Mouse (Mus musculus) cerebellum, postnatal 4 days (tissue): Measurements from ENCODE around the gene Lgalsl.

ENCODE experiments used
- DNase-seq, 2 experiments: peaks; one replicate each; pipeline ENCODE4 v3.0.0; 2022; ENCODE audit warnings: low spot score in 2 of 2, mixed read lengths in 1 of 2

The Lgalsl gene

DNA sequence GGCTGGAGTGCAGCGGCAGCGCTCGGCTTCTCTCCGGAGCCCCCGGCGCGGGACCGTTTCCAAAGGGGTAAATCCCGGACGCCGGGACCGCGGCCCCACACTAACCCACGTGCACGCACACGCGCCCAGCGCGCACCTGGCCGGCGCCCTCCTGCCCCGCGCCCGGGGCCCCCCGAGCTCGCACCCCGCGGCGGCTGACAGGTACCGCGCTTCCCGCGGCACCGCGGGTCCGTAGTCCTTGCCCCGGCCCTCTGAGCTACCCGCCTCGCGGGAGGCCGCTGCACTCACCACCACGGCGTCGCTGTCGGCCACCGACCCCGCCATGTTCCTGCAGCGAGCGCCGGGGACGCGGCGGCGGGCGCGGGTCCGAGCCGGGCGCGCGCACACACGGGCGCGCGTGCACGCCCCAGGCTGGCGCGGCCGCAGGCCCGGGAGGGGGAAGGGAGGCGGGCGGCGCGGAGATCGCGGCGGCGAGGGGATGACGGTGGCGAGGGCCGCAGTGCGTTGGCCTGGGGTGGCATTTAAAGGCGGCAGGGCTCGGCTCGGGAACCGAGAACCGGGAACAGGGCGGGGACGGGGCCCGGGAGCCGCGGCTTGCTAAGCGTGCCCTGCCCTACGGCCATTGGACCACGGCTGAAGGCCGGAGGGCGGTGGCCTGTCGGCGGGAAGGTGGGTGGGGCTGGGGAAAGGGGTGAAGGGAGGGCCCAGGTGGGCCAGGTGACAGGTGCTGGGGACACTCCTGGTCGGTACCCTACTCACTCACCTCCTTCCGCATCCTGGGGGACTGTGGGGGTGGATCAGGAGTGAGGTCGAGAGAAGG, at the start of gene Lgalsl:
TSS of gene Lgalsl (minus strand) at position 371 of the 820 bp plus-strand sequence.
- DNase-seq, result peak; percentile 47 to 77

DNA sequence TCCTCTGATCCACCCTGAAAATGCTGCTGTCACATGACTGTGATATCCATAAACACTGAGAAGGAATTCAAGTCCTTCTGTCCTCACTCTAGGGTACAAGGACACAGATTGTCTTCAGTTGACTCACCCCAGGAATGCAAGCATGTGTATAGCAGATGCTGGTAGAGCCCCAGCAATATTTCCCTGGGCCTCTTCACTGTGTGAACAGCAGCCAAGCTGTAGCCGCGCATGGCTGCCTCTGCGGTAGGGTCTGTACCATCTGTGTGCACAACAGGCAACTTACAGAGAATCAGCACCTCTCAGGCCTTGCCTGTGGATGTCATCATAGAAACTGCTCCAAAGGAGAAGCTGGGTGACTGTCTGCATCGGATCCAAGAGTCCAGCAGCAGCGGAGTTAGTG, 47.8 kb upstream of the Lgalsl start:
- DNase-seq, result peak in 1 of 2 experiments; percentile 44

DNA sequence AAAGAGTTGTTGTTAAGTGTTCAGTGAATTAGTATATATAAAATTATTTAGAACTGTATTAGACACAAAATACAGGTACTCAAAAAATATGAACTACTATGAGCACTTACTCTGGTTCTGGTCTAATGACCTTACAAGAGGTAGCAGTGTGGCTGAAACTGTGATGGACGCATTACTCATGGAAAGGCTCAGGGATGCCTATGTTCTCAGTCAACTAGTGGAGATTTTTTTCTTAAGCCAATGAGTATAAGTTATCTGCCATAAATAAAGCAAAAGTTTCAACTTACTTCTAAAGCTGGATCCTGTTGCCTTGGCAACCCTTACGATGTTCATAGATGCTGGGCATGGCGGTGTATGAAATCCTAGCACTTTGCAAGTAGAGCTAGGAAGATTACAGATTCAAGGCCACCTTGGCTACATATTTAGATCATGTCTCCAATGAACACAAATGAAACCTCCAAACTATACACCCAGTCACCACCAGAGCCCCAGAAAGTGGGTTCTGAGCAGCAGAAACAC, 46.8 kb upstream of the Lgalsl start:
- no peak for DNase-seq

DNA sequence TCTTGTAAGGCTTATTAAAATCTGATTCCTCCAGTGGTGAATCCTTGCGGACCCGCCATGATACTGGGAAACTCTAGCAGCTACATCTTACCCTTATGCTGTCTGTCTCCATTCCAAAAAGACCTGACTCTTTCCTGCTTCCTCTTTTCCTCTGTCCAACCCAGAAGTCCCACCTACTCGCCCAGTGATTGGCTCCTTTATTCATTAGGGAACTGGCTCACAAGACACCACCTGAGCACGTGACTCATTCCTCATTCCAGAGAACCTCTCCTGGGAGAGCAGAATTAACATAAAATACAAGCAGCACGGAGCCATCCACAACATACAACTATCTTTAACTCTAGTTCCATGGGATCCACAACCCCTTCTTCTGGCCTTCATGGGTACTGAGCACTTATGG, 42.5 kb upstream of the Lgalsl start:
- DNase-seq, result no peak

DNA sequence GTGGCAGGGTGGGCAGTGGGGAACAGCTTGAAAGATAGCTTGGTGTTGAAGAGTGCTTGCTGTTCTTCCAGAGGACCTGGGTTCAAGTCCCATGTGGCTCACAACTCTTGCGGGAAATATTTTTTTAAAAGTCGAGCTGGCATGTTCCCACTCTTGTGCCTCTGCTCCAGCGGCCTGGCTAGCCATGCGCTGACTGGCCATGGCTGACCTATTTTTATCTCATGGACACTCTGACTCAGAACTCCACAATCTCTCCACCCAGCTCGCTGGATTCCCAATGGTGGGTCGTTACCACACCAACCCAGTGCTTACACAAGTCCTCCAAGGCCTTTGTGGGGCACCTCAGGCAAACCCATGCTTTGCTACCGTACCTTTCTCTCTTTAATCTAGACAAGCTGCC, 42.1 kb upstream of the Lgalsl start:
- DNase-seq, result no peak

DNA sequence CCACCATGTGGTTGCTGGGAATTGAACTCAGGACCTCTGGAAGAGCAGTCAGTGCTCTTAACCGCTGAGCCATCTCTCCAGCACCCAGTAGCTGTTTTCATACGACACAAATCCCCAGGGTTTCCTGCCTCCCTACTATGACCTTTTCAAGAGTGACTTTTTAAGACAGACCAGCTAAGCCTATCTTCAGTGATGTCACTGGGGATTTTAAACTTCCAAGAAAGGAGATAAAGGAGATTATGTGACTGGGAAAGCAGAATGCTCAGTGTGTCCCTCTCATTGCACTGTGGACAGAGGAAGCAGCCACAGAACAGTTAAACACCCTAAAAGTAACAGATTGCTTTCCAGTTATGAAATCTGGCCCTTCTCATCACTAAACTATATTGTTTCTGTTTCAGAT, 41.6 kb upstream of the Lgalsl start:
- DNase-seq, result no peak

DNA sequence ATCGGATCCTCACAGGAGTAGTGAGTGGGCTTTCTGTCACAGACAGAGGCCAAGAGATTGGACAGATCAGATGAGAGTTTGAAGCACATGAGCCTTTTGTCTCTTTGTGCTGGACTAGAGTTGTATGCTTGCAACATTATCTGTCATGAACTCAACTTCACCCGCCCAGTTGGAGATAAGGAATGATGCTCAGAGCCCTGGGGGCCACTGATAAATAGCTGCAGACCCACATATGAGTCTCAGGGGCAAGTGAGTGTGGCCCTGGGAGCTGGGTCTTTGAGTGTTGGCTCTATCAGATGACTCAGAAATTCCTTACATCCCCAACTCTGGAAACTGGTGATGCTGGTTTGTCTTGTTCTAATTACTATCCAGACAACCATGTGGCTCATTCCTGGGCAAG, 39.1 kb upstream of the Lgalsl start:
- DNase-seq, result no peak

DNA sequence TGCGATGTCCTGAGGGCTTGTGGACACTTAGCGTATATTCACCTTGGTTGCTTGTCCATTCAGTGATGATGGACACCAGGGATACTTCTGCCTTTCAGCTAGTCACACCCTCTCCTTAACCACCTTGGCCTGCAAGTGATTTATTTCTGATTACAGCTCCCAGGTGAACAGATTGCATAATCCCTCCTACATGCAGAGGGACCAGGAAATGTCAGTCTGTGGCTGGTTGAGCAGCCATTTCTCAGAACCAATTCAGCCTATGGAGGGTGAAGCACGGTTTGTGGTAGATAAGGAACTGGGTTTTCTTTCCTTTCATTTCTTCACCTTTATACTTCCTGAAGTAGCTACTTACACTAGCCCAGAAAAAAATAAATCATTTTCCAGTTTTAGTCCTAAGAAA, 34.6 kb upstream of the Lgalsl start:
- no peak for DNase-seq

DNA sequence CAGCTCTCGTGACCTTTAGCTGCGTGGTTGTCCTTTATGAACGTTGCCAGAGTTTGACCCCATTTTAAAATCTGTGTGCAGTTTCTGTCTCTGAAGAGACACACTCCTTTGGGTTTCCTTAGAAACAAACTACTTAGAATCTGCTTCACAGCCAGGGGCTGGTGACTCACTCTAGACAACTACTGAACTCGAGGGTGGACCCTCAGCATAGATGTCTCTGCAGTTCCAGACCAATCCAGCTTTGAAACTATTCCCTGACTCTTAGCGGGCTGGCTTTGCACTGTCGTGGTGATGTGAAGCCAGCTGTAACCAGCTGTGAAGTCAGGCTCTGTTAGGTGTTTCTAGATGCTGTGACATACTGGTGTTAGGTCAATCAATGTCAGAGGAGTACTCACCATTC, 33.8 kb upstream of the Lgalsl start:
- no peak for DNase-seq

DNA sequence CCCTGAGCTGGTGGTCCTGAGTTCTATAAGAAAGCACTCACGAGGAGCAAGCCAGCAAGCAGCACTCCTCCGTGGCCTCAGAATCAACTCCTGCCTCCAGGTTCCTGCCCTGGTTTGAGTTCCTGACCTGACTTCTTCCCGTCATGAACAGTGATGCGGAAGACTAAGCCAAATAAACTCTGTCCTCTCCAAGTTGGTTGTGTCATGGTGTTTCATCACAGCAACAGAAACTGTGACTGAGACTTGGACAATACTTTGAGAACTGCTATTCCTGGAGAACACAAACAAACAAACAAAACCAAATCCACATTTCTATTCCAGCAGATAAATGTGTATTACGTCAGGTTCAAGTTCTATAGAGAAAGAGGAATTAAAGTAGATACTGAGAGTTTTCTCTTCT, 31.2 kb upstream of the Lgalsl start:
- DNase-seq, result no peak

DNA sequence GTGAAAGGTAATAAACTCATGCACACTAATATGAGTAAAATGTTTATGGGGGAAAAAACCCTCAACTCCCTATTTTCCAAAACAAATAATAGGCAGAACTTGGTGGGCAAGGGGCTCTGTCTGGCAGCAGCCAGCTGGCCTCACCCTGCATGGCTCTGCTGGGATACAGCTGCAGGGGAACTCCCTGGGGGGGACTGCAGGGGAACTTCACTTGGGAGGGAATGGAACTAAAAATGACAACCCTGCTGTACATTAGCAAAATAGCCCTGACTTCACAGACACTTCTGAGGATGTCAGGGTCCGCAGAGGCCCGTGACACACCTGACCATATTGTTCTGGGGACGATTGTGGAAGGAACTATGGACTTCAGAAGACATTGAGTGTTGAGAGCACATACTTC, 29.5 kb upstream of the Lgalsl start:
- no peak for DNase-seq

DNA sequence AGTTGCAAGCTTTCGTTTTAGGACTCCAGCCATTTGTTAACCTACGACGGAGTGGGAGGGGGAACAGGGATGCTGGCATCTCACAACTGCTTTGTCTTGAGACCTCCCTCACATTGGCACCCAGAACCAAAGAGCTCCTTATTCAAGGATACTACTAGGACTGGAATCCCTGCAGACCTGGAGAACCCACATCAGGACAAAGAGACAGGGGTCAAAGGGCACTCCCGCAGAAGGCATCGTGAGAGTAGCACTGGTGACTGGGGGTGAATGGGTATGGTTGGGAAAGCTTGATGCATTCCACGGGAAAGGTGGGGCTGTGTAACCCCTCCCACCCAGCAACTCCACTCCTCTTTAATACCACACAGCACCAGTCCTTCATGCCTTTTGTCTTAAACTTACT, 29.0 kb upstream of the Lgalsl start:
- no peak for DNase-seq

DNA sequence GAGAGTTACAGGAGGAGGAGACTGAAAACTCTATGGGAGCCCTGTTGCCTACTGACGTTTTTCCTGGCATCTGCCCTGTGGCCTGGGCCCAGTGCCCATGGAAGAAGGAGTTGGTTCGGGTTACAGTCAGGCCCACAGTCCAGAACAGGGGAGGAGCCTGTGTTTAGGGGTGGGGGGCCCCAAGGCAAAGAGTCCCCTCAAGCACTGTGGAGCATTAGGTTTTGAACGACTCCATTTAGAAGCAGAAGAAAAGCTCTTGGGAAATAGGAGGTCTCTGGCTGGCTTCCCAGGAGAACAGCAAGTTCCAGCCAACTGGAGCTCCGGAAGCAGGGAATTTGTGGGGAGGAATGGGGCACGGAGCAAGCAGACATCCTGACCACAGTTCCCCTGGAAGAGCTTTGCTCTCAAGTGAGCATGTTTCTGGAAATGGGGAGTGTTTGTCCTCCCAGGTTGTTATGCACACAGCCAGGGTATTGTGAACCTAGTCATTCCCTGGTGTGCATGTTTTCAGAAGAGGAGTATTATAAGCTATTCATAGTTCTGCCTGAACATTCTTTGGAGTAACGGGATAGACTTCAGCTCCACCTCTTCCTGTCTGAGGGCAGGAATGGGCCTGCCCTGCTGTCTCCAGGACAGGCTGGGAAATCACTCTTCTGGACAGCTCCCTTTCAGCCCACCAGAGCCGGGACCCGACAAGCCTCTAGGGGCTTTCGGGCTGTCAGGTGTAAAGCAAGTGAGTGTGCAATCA, 28.2 kb upstream of the Lgalsl start:
- peak; percentile 51 to 76 for DNase-seq

DNA sequence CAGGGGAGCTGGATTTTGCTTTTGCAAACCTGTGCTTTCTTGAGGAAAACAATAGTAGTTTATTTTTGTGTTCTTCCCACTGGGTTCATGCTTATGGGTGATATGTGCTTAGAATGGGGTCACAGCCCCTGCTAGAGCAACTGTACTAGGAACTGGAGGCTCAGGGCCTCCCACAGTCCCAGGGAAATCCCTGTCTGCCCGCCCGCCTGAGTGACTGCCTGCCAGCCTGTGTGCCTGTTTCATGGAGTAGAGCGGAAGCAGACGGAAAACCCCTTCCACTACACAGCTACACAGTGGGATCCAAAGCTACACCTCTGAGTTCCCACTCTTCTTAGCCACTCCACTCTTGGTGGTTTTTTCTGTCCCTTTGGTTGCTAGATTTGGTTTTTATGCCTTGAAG, 27.1 kb upstream of the Lgalsl start:
- no peak for DNase-seq

DNA sequence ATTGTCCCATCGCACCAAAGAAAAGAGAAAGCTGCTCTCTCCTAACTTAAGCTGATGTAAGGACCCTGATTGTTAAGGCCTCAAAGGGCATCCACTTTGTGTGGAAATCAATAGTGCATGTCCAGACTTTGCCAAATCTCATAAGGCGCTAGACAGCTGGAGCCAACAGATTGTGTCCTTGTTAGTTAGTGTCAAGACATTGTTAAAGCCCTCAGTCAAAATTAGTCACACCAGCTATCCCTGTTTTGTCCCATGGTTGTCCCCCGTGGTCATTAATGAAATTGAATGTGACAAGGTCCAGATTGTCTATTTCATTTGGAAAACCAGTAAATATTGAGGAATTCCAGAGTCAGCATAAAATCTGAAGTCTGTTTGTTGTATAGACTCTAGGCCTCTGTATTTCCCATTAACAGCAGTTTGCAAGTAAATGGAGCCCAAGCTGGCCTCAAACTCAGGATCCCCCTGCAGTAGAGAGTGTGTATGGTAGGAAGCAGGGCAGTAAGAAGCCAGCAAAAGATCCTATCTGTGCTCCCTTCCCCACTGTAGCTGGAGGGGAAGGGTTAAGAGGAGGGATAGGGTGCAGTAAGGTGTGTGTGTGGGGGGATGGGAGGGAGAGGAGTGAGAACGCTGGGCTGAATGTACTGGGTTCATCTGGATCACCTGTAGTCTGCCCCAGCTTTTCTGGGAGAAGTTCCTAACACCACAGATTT, 23.3 kb upstream of the Lgalsl start:
- no peak for DNase-seq

DNA sequence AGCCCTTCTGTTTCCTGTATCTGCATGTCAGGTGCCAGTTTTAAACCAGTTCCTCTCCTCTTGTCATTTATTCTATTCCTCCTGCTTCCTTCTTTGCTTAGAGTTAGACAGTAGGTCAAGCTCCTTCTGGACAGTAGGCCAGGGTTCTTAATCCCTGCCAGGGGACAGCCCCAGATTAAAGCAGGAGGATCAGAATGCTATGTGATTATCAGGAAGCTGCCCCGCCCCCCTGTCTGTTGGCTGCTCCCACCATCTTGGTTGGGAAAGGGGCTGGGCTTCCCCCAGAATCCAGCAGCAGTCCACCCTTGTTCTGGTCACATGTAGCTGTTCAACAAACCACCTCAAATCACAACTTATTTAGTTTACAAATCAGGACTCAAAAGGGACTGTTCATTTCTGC, 19.3 kb upstream of the Lgalsl start:
- no peak for DNase-seq

DNA sequence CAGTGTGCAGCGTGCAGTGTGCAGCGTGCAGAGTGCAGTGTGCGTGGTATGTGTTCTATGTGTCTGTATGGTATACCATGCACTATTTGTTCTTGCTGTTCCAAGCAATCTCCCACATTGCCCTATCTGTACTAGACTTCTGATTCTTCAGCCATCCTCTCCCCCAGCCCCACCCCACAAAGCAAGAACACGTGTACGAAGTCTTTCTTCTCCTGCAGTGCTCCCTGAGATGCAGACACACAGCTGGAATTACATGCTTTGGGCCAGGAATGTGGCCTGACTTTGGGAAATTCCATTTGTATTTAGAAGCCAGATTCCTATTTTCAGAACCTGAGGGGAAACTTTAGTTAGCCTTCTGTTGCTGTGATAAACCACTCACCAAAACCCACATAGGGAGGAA, 18.5 kb upstream of the Lgalsl start:
- no peak for DNase-seq

DNA sequence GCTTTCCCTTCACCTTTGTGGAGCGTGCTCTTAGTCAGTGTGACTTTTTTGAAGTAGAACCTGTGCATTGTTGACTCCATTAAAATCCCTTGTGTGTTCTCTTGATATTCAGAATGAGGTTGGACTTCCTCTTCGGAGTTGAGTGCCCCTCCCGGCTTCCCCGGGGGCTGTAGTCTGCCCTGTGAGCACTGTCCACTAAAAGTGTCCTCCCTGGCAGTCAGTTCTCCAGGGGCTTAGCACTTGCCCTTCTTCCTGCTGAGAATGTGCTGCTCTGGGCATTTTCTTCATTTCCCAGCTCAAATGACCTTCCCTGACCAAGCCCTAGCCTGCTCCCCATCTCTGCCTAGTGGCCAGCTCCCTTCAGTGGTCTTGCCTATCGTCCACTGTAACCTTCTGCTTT, 6.5 kb upstream of the Lgalsl start:
- DNase-seq, result no peak

DNA sequence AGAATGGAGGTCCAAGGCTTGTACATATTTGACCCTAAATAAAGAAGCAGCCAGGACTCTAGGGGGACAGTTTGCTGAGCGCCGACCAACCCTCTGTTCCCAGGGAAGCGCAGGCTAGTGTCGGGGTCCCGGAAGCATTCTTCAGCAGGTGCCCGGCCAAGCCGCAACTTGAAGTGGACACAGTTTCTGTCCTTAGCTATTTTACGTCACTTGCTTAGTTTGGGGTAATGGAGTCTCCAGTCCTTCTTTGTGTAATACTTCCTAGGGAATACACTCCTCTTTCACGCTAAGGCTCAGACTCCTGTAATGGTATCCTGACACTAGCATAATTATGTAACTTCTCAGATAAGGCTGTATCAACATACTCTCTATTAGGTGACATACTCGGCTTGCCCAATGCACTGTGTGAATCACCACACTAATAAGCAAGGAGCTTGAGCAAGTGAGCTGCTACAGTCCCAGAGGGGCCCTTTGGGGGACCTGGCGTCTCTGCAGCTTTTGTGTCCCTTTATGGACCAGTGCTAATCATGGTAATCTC, 813 bp upstream of the Lgalsl start:
- DNase-seq, result peak in 1 of 2 experiments; percentile 23

DNA sequence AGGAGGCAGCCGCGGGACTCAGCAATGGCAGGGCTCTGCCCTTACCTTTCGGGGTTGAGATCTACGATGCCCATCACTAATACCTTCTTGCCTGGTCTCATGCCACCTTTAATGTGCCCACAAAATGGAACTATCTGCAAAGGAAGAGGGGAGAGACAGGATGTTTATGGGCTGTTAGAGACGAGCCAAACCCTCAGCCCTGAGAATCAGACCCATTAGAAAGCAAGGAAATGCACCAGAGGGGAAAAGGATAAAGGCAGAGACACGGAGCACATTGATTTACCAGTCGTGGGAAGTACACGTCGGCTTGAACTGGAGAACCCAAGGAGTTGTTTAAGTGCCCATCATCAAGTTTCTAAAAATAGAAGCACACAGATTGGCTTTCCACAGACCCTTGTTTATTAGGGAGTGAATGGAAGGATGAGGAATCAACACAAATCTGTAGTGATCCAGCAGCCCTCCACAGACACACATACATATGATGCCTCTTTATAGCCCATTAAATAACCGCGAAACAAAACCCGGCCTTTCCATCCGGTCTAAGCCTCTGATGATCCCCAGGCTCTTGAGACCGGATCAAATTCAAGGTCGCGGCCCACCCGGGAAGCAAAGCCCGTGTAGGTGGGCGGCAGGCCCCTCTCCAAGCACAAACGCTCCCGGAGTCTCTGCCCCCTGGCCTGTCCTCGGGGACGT, 717 bp downstream of the Lgalsl start:
- no peak for DNase-seq

DNA sequence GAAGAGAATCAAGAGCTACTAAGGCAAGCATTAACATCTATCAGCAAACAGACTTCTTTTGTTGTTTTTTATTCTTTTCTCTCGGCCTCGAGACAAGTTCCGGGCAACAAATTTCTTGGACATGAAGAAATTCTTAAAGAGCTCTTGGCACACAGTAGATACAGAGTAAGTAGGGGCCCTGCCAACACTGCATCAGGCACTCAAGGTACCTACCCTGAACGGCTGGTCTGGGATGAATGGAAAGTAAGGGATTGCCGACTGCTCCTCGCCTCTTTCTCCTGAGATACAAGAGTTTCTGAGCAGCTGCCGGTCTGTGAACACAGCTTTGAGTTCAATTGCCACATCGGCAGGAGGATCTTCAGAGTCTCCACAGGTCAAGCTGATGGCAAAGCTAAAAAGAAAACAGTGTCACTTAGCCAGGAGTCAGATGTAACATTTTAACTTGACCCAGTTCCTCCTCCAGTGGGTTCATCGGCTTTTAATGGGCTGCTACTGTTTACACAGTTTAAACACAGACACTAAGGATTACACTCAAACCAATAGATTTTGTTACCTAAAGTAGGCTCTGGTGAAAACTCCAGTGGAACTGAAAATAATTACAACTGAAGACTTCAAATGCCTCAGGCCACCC, 1.7 kb downstream of the Lgalsl start:
- DNase-seq, result no peak
